Mouse (Mus musculus) gastrocnemius, postnatal 14 days (tissue): ENCODE results near the gene Slc9b2. TPM values are rescaled to one million over a fixed set of nuclear protein-coding genes. Genes with fewer than 3 reads are reported as not detected.

Experiments
- total RNA-seq, 2 experiments: library from RNA; stranded (reverse); gene quantifications; 2 replicates each; pipeline ENCODE4 v1.2.3; 2021

Gene Slc9b2
- total RNA-seq, 2 experiments from 2014 or later: 0.29 to 0.33 TPM

Other genes with a start within 250 kb of the Slc9b2 start
- 1 to 10 TPM; 1.7 to 1.9 TPM for gene Cenpe, start 95.2 kb upstream of the Slc9b2 start, total RNA-seq
- 1 to 10 TPM; 4.4 to 4.7 TPM for gene Bdh2, start 26.5 kb upstream of the Slc9b2 start, total RNA-seq
- not detected for gene Slc9b1, start 40.3 kb downstream of the Slc9b2 start, total RNA-seq
- 10 to 100 TPM; 20.0 to 21.0 TPM for gene Cisd2, start 116.2 kb downstream of the Slc9b2 start, total RNA-seq
- 100 to 1,000 TPM; 286 to 311 TPM for gene Ube2d3, start 130.4 kb downstream of the Slc9b2 start, total RNA-seq
- 1 to 10 TPM; 4.6 to 6.6 TPM for gene Manba, start 177.9 kb downstream of the Slc9b2 start, total RNA-seq